Mouse (Mus musculus) Patski (cell line): ENCODE results near the gene 1700123O20Rik. TPM values are rescaled to one million over a fixed set of nuclear protein-coding genes. Genes with fewer than 3 reads are reported as not detected.

Experiments used
- ATAC-seq: fragments of 100-300 bp; one replicate; pipeline ENCODE4 v1.8.0; 2021
- CTCF ChIA-PET: fragments of 350-600 bp; sonication (Branson Sonifier 250); formaldehyde crosslinking; loops from one replicate; lab custom pipeline; 2022; ENCODE audit warnings: inconsistent platforms; lab: Charles Lee
- POLR2A ChIA-PET: fragments of 350-600 bp; sonication (Branson Sonifier 250); formaldehyde crosslinking; loops from one replicate; lab custom pipeline; 2022; ENCODE audit warnings: antibody characterized with exemption, inconsistent platforms; lab: Charles Lee
- DNase-seq: peaks from one replicate; pipeline ENCODE4 v3.0.0-alpha.2; 2011; ENCODE audit warnings: low read depth, low spot score
- H3K27me3 ChIP-seq: fragments of 371-371 bp; one replicate; pipeline ENCODE4 v1.5.1; 2021
- CTCF ChIP-seq: fragments of 100-300 bp; IDR thresholded peaks from one replicate; pipeline ENCODE4 v1.5.1; 2021
- in situ Hi-C: fragments of 300-500 bp; cut with MboI; formaldehyde crosslinking; loops from 3 replicates; pipeline ENCODE4 v1.11.1; 2018; ENCODE audit warnings: low pct_unique_long_range_greater_than_20kb, mixed read lengths
- polyA plus RNA-seq: library from polyadenylated mRNA; unstranded; gene quantifications from one replicate; pipeline ENCODE4 v1.2.3, GENCODE M21; 2021

Gene 1700123O20Rik
- polyA plus RNA-seq, 1 experiment from 2014 or later, result 69.8 TPM

- no peak for DNase-seq
- ATAC-seq, result no peak
- H3K27me3 ChIP-seq, result no peaks in the 10 kb centered on the region
- ChIA-PET POLR2A (no interaction called here), CTCF (no interaction called here)
- in situ Hi-C loops, result no loop called here
- TF ChIP-seq CTCF, result no peak
Measured at GRCm38 (mm10) chr14:54698733-54699132, 12.7 kb downstream of the 1700123O20Rik start, which contains the start of gene Gm29776. Gm29776 (minus strand) TSS chr14:54698833.

GRCm38 (mm10) chr14:54699586-54699985 is 13.6 kb downstream of the 1700123O20Rik start:
- ATAC-seq, result no peak
- in situ Hi-C loops, result no loop called here
- no peaks in the 10 kb centered on the region for H3K27me3 ChIP-seq
- DNase-seq, result no peak
- POLR2A ChIA-PET, result no interaction called here
- CTCF ChIA-PET, result interaction anchor here (3.4 kb wide), 1 partner anchor 40 kb away, joined by 19 read pairs; no protein-coding TSS in a partner anchor
- no peak for TF ChIP-seq CTCF

GRCm38 (mm10) chr14:54701298-54701697 is 15.3 kb downstream of the 1700123O20Rik start:
- ChIA-PET CTCF (interaction anchor here (0.7 to 3.4 kb wide), 11 partner anchors 8 to 173 kb away, joined by 3 to 19 read pairs (median 4); no protein-coding TSS in a partner anchor), POLR2A (no interaction called here)
- ATAC-seq (peak; percentile 73), DNase-seq (no peak)
- peak; percentile 87 for TF ChIP-seq CTCF
- H3K27me3 ChIP-seq, result no peaks in the 10 kb centered on the region
- in situ Hi-C loops, result loop anchor here (5.0 kb wide), 1 partner anchor 49 kb away; no protein-coding TSS in a partner anchor

GRCm38 (mm10) chr14:54703207-54703606 is 17.2 kb downstream of the 1700123O20Rik start:
- no peak for ATAC-seq
- CTCF ChIA-PET, result no interaction called here
- TF ChIP-seq CTCF, result no peak
- DNase-seq, result no peak
- in situ Hi-C loops, result loop anchor here (5.0 kb wide), 1 partner anchor 51 kb away; no protein-coding TSS in a partner anchor
- POLR2A ChIA-PET, result no interaction called here
- H3K27me3 ChIP-seq, result no peaks in the 10 kb centered on the region

GRCm38 (mm10) chr14:54705844-54706243 is 19.8 kb downstream of the 1700123O20Rik start:
- in situ Hi-C loops, result no loop called here
- POLR2A ChIA-PET, result no interaction called here
- peaks cover 5% of the 10 kb centered on the region for H3K27me3 ChIP-seq
- CTCF ChIA-PET, result interaction anchor here (0.9 to 2.5 kb wide), 4 partner anchors 9 to 155 kb away, joined by 3 to 11 read pairs (median 4); no protein-coding TSS in a partner anchor
- no peak for DNase-seq
- ATAC-seq, result no peak
- TF ChIP-seq CTCF, result no peak

- no peak for TF ChIP-seq CTCF
- H3K27me3 ChIP-seq, result peaks cover 5% of the 10 kb centered on the region
- DNase-seq (no peak), ATAC-seq (no peak)
- ChIA-PET POLR2A (no interaction called here), CTCF (interaction anchor here (0.9 to 2.5 kb wide), 4 partner anchors 8 to 154 kb away, joined by 3 to 11 read pairs (median 4); no protein-coding TSS in a partner anchor)
- in situ Hi-C loops, result no loop called here
Measured at GRCm38 (mm10) chr14:54706589-54707320, 20.7 kb downstream of the 1700123O20Rik start.

- in situ Hi-C loops, result no loop called here
- ATAC-seq, result no peak
- no peak for DNase-seq
- CTCF ChIA-PET, result interaction anchor here (0.7 kb wide), 2 partner anchors 58 to 76 kb away, joined by 3 read pairs; no protein-coding TSS in a partner anchor
- TF ChIP-seq CTCF, result no peak
- POLR2A ChIA-PET, result no interaction called here
- peaks cover 5% of the 10 kb centered on the region for H3K27me3 ChIP-seq
Measured at GRCm38 (mm10) chr14:54709054-54709453, 23.0 kb downstream of the 1700123O20Rik start.

- H3K27me3 ChIP-seq, result peaks cover 5% of the 10 kb centered on the region
- ATAC-seq (no peak), DNase-seq (no peak)
- in situ Hi-C loops, result no loop called here
- no peak for TF ChIP-seq CTCF
- ChIA-PET CTCF (interaction anchor here (1.7 to 2.7 kb wide), 3 partner anchors 11 to 106 kb away, joined by 4 to 17 read pairs (median 6); no protein-coding TSS in a partner anchor), POLR2A (no interaction called here)
Measured at GRCm38 (mm10) chr14:54712074-54712473, 26.1 kb downstream of the 1700123O20Rik start, which contains the start of gene Cebpe. Cebpe (minus strand) TSS chr14:54712174.

- DNase-seq, result no peak
- peaks cover 5% of the 10 kb centered on the region for H3K27me3 ChIP-seq
- no peak for ATAC-seq
- in situ Hi-C loops, result no loop called here
- CTCF ChIA-PET, result interaction anchor here (1.7 to 2.7 kb wide), 3 partner anchors 12 to 105 kb away, joined by 4 to 17 read pairs (median 6); no protein-coding TSS in a partner anchor
- no peak for TF ChIP-seq CTCF
- POLR2A ChIA-PET, result no interaction called here
Measured at GRCm38 (mm10) chr14:54712861-54713260, 26.8 kb downstream of the 1700123O20Rik start.

GRCm38 (mm10) chr14:54714121-54714520 is 28.1 kb downstream of the 1700123O20Rik start:
- DNase-seq (peak; percentile 54), ATAC-seq (peak; percentile 76)
- peaks cover 5% of the 10 kb centered on the region for H3K27me3 ChIP-seq
- in situ Hi-C loops, result no loop called here
- ChIA-PET POLR2A (no interaction called here), CTCF (interaction anchor here (0.7 to 1.6 kb wide), 13 partner anchors 8 to 284 kb away, joined by 3 to 13 read pairs (median 3); no protein-coding TSS in a partner anchor)
- no peak for TF ChIP-seq CTCF
